Mouse (Mus musculus) splenic B cell, adult 2 months (primary cell): ENCODE data around the gene Poc1b.

Source experiments
- DNase-seq: peaks from one replicate; pipeline ENCODE4 v3.0.0-alpha.2; 2011; ENCODE audit warnings: low read depth, low spot score
- H3K27me3 ChIP-seq: 2 replicates; pipeline ENCODE4 v1.6.1; 2012; ENCODE audit warnings: mild to moderate bottlenecking, low read length, moderate library complexity, mixed read lengths; ENCODE audit not compliant: control insufficient read depth, poor library complexity, insufficient read depth, severe bottlenecking
- H3K36me3 ChIP-seq: 2 replicates; pipeline ENCODE4 v1.6.1; 2012; ENCODE audit warnings: mild to moderate bottlenecking, low read length, moderate library complexity, mixed read lengths; ENCODE audit not compliant: control insufficient read depth, poor library complexity, insufficient read depth, severe bottlenecking

Poc1b gene

DNA sequence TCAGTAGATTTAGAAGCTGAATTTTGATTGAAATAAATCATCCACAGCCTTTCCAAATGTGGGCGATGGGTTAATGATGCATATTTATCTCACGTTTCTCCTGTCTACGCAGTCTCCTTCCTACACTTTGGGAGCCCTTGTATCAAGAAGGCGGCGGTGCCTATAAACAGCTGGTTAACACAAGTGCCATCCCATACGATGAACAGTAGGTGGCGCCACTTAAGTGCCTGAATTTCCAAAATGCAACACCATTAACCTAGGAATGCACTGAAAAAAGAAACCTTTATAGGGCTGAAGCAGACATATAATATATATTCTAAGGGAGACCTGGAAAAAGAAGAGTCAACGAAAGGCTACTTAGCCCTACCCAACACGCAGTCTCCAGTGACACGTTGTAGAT lies 9.5 kb upstream of the Poc1b start:
- peak; percentile 78 for DNase-seq

DNA sequence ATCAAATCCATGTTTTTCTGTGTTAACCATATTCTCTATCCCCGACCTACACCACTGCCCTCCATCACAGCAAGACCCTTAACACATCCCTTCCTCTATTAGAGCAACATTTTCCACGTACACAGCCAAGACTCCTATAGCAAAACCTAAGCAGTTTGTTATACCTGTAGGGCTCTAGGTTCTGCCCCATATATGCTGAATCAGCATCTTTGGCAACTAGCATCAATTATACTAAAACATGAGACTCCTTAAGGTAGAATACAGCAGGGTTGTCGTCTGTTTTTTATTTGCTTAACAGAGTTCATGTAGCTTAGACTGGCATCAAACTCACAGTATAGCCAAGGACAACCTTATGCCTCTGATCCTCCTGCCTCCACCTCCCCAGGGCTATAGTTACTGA lies 1.3 kb upstream of the Poc1b start:
- H3K36me3 ChIP-seq = 0 out of 2 replicates have a peak, but pooled peaks cover 3% of the 10 kb centered on the region

More for the DNA sequence above, 9.5 kb upstream of the Poc1b start:
- Histone ChIP-seq H3K36me3 (no peaks in the 10 kb centered on the region), H3K27me3 (no peaks in the 10 kb centered on the region)

DNA sequence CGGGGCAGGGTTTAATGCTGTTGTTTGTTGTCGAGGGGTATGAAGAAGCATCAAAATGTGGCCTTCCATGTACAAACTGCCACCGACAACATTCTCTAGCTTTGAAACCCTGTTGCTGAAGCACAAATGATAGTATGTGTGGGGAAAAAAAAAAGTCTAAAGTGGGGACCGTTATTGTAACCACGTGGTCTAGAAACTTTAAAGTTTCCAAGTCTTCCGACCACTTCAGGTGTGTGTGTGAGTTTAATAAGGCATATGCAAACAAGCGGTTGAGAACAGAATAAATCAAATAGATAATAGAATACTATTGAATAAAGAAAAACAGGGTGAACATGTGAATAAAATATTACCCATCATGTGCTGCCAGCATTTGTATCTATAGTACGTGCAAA lies 529 bp upstream of the Poc1b start:
- Histone ChIP-seq H3K27me3 (no peaks in the 10 kb centered on the region), H3K36me3 (0 out of 2 replicates have a peak, but pooled peaks cover 4% of the 10 kb centered on the region)
- DNase-seq = no peak

More for the DNA sequence above, 1.3 kb upstream of the Poc1b start:
- DNase-seq = no peak
- H3K27me3 ChIP-seq = no peaks in the 10 kb centered on the region

DNA sequence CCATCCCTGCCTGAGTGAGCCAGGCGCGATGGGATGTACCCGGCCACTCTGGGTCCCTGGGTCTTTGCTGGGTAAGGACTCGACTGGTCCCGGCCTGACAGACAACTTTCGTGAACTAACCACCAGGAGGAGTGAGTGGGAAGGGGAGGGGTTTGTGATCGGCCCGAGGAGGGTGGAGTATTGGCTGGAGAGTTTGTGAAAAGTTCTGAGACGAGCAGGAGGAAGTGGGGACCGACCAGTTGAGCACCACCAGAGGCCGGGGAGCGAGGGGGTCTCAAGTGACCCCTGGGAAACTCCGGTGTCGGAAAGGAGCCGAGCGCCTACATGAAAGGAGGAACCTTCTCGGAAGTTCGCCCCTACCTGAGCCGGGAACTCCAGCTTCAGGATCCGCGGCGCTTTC lies 1.1 kb downstream of the Poc1b start, which contains the start of gene Galnt4:
Gene Galnt4 (plus strand): TSS at position 196 of the 400 bp plus-strand sequence.
- peak; percentile 90 for DNase-seq
- H3K27me3 ChIP-seq = no peaks in the 10 kb centered on the region
- H3K36me3 ChIP-seq = 0 out of 2 replicates have a peak, but pooled peaks cover 4% of the 10 kb centered on the region

DNA sequence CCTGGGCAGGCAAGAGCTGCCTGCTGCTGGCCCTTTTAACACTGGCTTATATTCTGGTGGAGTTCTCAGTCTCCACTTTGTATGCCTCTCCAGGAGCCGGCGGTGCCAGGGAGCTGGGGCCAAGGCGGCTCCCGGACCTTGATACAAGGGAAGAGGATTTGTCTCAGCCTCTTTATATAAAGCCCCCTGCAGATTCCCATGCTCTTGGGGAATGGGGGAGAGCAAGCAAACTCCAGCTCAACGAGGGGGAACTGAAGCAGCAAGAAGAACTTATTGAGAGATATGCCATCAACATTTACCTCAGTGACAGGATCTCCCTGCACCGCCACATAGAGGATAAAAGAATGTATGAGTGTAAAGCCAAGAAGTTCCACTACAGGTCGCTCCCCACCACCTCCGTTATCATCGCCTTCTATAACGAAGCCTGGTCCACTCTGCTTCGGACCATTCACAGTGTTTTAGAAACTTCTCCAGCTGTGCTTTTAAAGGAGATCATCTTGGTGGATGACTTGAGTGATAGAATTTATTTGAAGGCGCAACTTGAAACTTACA lies 1.7 kb downstream of the Poc1b start:
- no peaks in the 10 kb centered on the region for H3K27me3 ChIP-seq
- DNase-seq = no peak
- H3K36me3 ChIP-seq = 0 out of 2 replicates have a peak, but pooled peaks cover 4% of the 10 kb centered on the region

DNA sequence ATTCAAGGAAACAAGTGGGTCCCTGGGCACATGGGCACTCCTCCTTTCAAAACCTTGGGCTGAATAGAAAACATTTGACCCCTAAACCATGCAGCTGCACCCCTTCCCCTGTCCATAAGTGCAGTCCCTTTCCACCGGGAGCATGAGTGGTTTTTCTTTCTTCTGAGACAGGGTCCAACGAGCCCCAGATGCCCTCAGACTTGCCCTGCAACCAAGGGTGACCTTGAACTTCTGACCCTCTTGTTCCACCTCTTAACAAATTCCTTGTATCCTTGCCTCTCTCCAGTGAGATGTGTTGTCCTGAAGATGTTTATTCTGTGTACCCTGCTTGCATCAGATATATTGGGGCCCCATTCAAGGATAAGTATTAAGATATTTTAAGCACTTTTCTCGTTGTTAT lies 6.7 kb downstream of the Poc1b start:
- no peak for DNase-seq
- peaks cover 4% of the 10 kb centered on the region for H3K36me3 ChIP-seq
- no peaks in the 10 kb centered on the region for H3K27me3 ChIP-seq

GRCm38 (mm10) chr10:99114295-99114694 lies 7.5 kb downstream of the Poc1b start:
- no peak for DNase-seq
- peaks cover 4% of the 10 kb centered on the region for H3K36me3 ChIP-seq
- no peaks in the 10 kb centered on the region for H3K27me3 ChIP-seq

- DNase-seq = no peak
- Histone ChIP-seq H3K36me3 (peaks cover 1% of the 10 kb centered on the region), H3K27me3 (no peaks in the 10 kb centered on the region)
These were observed 8.8 kb downstream of the Poc1b start for GRCm38 (mm10) chr10:99115471-99116236.

- Histone ChIP-seq H3K36me3 (no peaks in the 10 kb centered on the region; the same call in none of the 2 replicates), H3K27me3 (no peaks in the 10 kb centered on the region)
- no peak for DNase-seq
These were observed 9.4 kb downstream of the Poc1b start for GRCm38 (mm10) chr10:99116237-99116632.

DNA sequence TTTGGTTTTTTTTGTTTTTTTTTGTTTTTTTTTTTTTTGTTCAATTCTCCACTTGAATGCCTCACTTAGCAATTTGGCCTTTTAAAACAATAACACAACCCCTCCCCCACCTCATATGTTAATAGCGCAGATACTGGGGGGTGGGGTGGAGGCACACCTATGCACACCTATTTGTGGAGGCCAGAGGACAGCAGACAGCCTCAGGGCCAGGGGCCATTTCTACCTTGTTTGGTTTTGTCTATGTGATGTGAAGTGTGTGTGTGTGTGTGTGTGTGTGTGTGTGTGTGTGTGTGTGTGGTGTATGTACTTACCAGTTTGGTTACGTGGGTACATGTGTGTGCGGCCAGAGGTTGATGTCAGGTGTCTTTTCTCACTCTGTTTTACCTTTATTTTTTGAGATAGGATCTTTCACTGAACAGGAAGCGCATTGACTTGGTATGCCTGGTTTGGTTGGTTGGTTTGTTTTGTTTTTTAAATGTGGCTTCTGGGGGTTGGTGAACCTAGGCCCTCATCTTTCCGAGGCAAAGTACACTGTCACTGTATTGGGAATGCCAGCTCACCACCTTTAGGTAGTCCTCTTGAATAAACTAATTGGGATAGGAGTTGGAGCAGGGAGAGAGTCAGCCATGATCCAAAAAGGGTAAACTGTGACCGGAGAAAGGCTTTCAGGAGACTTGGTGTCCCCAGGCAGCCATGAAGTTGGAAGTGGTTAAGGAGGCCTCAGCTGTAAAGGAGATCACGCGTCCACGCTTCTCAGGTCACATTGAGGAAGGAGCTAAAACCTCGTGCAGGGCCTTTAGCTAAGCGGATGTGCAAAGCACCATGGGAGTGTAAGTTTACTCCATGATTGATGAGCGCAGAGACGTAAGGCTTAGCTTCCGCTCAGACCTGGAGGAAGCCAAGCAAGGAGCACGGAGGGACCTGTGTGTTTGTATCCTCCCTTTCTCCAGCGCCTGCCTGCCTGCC lies 10.1 kb downstream of the Poc1b start:
- DNase-seq = no peak
- Histone ChIP-seq H3K27me3 (no peaks in the 10 kb centered on the region), H3K36me3 (no peaks in the 10 kb centered on the region; the same call in none of the 2 replicates)

GRCm38 (mm10) chr10:99117876-99118275 lies 11.0 kb downstream of the Poc1b start:
- no peaks in the 10 kb centered on the region for H3K27me3 ChIP-seq
- no peak for DNase-seq

GRCm38 (mm10) chr10:99118697-99119096 lies 11.9 kb downstream of the Poc1b start:
- Histone ChIP-seq H3K27me3 (no peaks in the 10 kb centered on the region), H3K36me3 (no peaks in the 10 kb centered on the region; the same call in none of the 2 replicates)
- DNase-seq = no peak

More at GRCm38 (mm10) chr10:99117876-99118275, 11.0 kb downstream of the Poc1b start:
- no peaks in the 10 kb centered on the region; the same call in none of the 2 replicates for H3K36me3 ChIP-seq

- no peaks in the 10 kb centered on the region; the same call in none of the 2 replicates for H3K36me3 ChIP-seq
- no peak for DNase-seq
- H3K27me3 ChIP-seq = no peaks in the 10 kb centered on the region
These were observed 12.6 kb downstream of the Poc1b start for GRCm38 (mm10) chr10:99119471-99119870.

DNA sequence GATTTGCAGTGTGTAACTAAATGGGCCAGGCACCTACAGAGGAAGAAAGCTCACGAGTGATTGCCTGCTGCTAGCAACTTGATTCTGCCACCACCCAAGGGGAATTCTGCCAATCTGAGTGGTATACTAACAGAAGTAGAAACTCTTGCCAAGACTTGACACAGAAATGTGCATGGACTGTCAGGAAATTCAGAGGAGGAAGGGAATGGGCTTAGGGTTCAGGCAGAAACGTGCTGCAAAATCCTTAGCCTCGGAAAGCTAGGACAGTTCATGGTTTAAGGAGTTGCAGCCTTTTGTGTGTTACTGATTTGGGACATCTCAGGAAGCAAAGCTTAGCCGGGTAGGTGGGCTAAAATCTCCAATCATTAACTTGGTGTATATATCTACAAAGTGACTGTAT lies 19.4 kb downstream of the Poc1b start, which contains the start of gene Phxr2:
Gene Phxr2 (minus strand): TSS at position 101 of the 400 bp plus-strand sequence.
- no peak for DNase-seq
- H3K36me3 ChIP-seq = no peaks in the 10 kb centered on the region
- H3K27me3 ChIP-seq = no peaks in the 10 kb centered on the region
